Mouse (Mus musculus) Patski (cell line): ENCODE data around the gene Abhd18. TPM values are rescaled to one million over a fixed set of nuclear protein-coding genes. Genes with fewer than 3 reads are reported as not detected.
"Not testable (repeated sequence)": the region's sequence is repeated elsewhere in the genome, so short reads cannot be mapped to it uniquely, and the experiment has no call there.

ENCODE experiments used
- ATAC-seq: fragments of 100-300 bp; one replicate; pipeline ENCODE4 v1.8.0; 2021
- CTCF ChIA-PET: fragments of 350-600 bp; sonication (Branson Sonifier 250); formaldehyde crosslinking; loops from one replicate; lab custom pipeline; 2022; ENCODE audit warnings: inconsistent platforms; lab: Charles Lee
- POLR2A ChIA-PET: fragments of 350-600 bp; sonication (Branson Sonifier 250); formaldehyde crosslinking; loops from one replicate; lab custom pipeline; 2022; ENCODE audit warnings: antibody characterized with exemption, inconsistent platforms; lab: Charles Lee
- DNase-seq: peaks from one replicate; pipeline ENCODE4 v3.0.0-alpha.2; 2011; ENCODE audit warnings: low read depth, low spot score
- H3K27me3 ChIP-seq: fragments of 371-371 bp; one replicate; pipeline ENCODE4 v1.5.1; 2021
- CTCF ChIP-seq: fragments of 100-300 bp; IDR thresholded peaks from one replicate; pipeline ENCODE4 v1.5.1; 2021
- in situ Hi-C: fragments of 300-500 bp; cut with MboI; formaldehyde crosslinking; loops from 3 replicates; pipeline ENCODE4 v1.11.1; 2018; ENCODE audit warnings: low pct_unique_long_range_greater_than_20kb, mixed read lengths
- polyA plus RNA-seq: library from polyadenylated mRNA; unstranded; gene quantifications from one replicate; pipeline ENCODE4 v1.2.3, GENCODE M21; 2021

The Abhd18 gene
- polyA plus RNA-seq, 1 experiment from 2014 or later = 20.0 TPM

GRCm38 (mm10) chr3:40846473-40846956 lies 255 bp upstream of the Abhd18 start, which contains the start of gene Mfsd8:
Gene Mfsd8 (minus strand): TSS chr3:40846886.
- in situ Hi-C loops = loop anchor here (10.0 kb wide), 1 partner anchor 48 kb away; no protein-coding TSS in a partner anchor

GRCm38 (mm10) chr3:40847018-40847417 lies 248 bp downstream of the Abhd18 start:
- CTCF ChIA-PET = interaction anchor here (1.8 kb wide), 1 partner anchor 47 kb away, joined by 6 read pairs; no protein-coding TSS in a partner anchor
- H3K27me3 ChIP-seq, DNase-seq, POLR2A ChIA-PET: not testable (repeated sequence)
- in situ Hi-C loops = loop anchor here (10.0 kb wide), 1 partner anchor 48 kb away; no protein-coding TSS in a partner anchor
- peak; percentile 5 for ATAC-seq

More at GRCm38 (mm10) chr3:40846473-40846956, 255 bp upstream of the Abhd18 start, which contains the start of gene Mfsd8:
- ATAC-seq = peak; percentile 99
- ChIA-PET CTCF (interaction anchor here (0.7 to 1.8 kb wide), 10 partner anchors 24 to 165 kb away, joined by 3 to 6 read pairs (median 3); no protein-coding TSS in a partner anchor), POLR2A (interaction anchor here (1.3 kb wide), 1 partner anchor 47 kb away, joined by 4 read pairs; no protein-coding TSS in a partner anchor)
- peak; percentile 94 for TF ChIP-seq CTCF
- DNase-seq = peak; percentile 99
- H3K27me3 ChIP-seq = not testable (repeated sequence)

- H3K27me3 ChIP-seq, ATAC-seq, DNase-seq, CTCF ChIA-PET, POLR2A ChIA-PET: not testable (repeated sequence)
- in situ Hi-C loops = loop anchor here (10.0 kb wide), 1 partner anchor 47 kb away; no protein-coding TSS in a partner anchor
These were observed 1.2 kb downstream of the Abhd18 start for GRCm38 (mm10) chr3:40847936-40848335.

GRCm38 (mm10) chr3:40853123-40853738 lies 6.5 kb downstream of the Abhd18 start:
- ATAC-seq, in situ Hi-C loops, CTCF ChIA-PET, H3K27me3 ChIP-seq, DNase-seq, POLR2A ChIA-PET: not testable (repeated sequence)

- CTCF ChIA-PET = interaction anchor here (1.1 to 1.2 kb wide), 2 partner anchors 45 to 47 kb away, joined by 4 to 6 read pairs; partner anchors contain the start of genes Abhd18 and Mfsd8
- DNase-seq (peak; percentile 98), ATAC-seq (peak; percentile 98)
- in situ Hi-C loops = loop anchor here (10.0 kb wide), 1 partner anchor 49 kb away; the partner anchor contains the start of genes Abhd18 and Mfsd8
- peak; percentile 94 for TF ChIP-seq CTCF
- H3K27me3 ChIP-seq = not testable (repeated sequence)
- POLR2A ChIA-PET = interaction anchor here (0.9 kb wide), 1 partner anchor 48 kb away, joined by 4 read pairs; no protein-coding TSS in a partner anchor
These were observed 47.1 kb downstream of the Abhd18 start for GRCm38 (mm10) chr3:40893816-40894258.

GRCm38 (mm10) chr3:40894336-40894735 lies 47.6 kb downstream of the Abhd18 start:
- ChIA-PET POLR2A (interaction anchor here (0.9 kb wide), 1 partner anchor 48 kb away, joined by 4 read pairs; no protein-coding TSS in a partner anchor), CTCF (interaction anchor here (1.1 to 1.2 kb wide), 2 partner anchors 46 to 48 kb away, joined by 4 to 6 read pairs; partner anchors contain the start of genes Abhd18 and Mfsd8)
- not testable (repeated sequence) for H3K27me3 ChIP-seq, DNase-seq, ATAC-seq
- in situ Hi-C loops = loop anchor here (10.0 kb wide), 1 partner anchor 50 kb away; the partner anchor contains the start of genes Abhd18 and Mfsd8

GRCm38 (mm10) chr3:40902443-40902842 lies 55.7 kb downstream of the Abhd18 start, which contains the start of gene 1700034I23Rik:
Gene 1700034I23Rik (minus strand): TSS chr3:40902543.
- DNase-seq, in situ Hi-C loops: not testable (repeated sequence)

GRCm38 (mm10) chr3:40938189-40938588 lies 91.4 kb downstream of the Abhd18 start:
- no peak for ATAC-seq

More at GRCm38 (mm10) chr3:40902443-40902842, 55.7 kb downstream of the Abhd18 start, which contains the start of gene 1700034I23Rik:
- ATAC-seq, H3K27me3 ChIP-seq, CTCF ChIA-PET, POLR2A ChIA-PET: not testable (repeated sequence)

GRCm38 (mm10) chr3:40938592-40938991 lies 91.8 kb downstream of the Abhd18 start:
- no peak for TF ChIP-seq CTCF
- H3K27me3 ChIP-seq = no peaks in the 10 kb centered on the region
- POLR2A ChIA-PET = no interaction called here
- ATAC-seq (no peak), DNase-seq (no peak)
- CTCF ChIA-PET = no interaction called here
- in situ Hi-C loops = no loop called here

More at GRCm38 (mm10) chr3:40938189-40938588, 91.4 kb downstream of the Abhd18 start:
- no peak for DNase-seq
- in situ Hi-C loops = no loop called here
- H3K27me3 ChIP-seq = no peaks in the 10 kb centered on the region
- POLR2A ChIA-PET = interaction anchor here (0.7 kb wide), 1 partner anchor 82 kb away, joined by 3 read pairs; no protein-coding TSS in a partner anchor
- TF ChIP-seq CTCF = no peak
- CTCF ChIA-PET = no interaction called here

- ATAC-seq = no peak
- DNase-seq = no peak
- no peaks in the 10 kb centered on the region for H3K27me3 ChIP-seq
- in situ Hi-C loops = no loop called here
- CTCF ChIA-PET = no interaction called here
- TF ChIP-seq CTCF = no peak
- POLR2A ChIA-PET = no interaction called here
These were observed 92.2 kb downstream of the Abhd18 start for GRCm38 (mm10) chr3:40939019-40939418.
